Mouse (Mus musculus) liver, embryonic 14.5 days (tissue): Measurements from ENCODE around the gene Mgat4c.

Experiments
- CTCF ChIP-seq: IDR thresholded peaks from 2 replicates; pipeline ENCODE4 v1.5.1; 2016; ENCODE audit warnings: antibody characterized with exemption, low read depth, control low read depth
- EP300 ChIP-seq: IDR thresholded peaks from 2 replicates; pipeline ENCODE4 v1.6.1; 2016; ENCODE audit warnings: antibody characterized with exemption, low read depth

- TF ChIP-seq CTCF (no peak), EP300 (no peak)
These were observed 441.9 kb downstream of the Mgat4c start for GRCm38 (mm10) chr10:102123153-102123552.
